Mouse (Mus musculus) urinary bladder, postnatal 25 days (tissue): ENCODE results near the gene Isyna1.
A peak's percentile ranks its signal among the peaks of the same experiment; 100 is the strongest.
"Not testable (repeated sequence)": the region's sequence is repeated elsewhere in the genome, so short reads cannot be mapped to it uniquely, and the experiment has no call there.

ENCODE experiments used
- DNase-seq: peaks from one replicate; pipeline ENCODE4 v3.0.0; 2022; ENCODE audit warnings: low spot score

Gene Isyna1

DNA sequence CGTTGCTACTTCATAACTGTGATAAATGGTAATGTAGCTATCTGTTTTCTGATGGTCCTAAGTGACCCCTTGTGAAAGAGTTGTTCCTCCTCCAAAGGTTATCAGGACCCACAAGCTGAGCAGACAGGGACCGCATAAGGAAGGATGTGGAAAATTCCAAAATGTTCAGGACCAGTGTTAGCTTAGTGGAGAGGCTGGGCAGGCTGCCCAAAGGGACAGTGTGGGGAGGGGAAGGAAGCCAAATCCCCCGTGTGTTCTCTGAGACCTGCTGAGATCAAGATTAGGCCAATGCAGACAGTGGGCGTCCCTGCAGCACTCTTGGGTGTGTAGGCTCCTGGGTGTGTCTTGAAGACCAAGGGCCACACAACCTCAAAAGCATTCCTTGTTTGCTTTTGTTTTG lies 19.3 kb upstream of the Isyna1 start:
- DNase-seq: no peak

DNA sequence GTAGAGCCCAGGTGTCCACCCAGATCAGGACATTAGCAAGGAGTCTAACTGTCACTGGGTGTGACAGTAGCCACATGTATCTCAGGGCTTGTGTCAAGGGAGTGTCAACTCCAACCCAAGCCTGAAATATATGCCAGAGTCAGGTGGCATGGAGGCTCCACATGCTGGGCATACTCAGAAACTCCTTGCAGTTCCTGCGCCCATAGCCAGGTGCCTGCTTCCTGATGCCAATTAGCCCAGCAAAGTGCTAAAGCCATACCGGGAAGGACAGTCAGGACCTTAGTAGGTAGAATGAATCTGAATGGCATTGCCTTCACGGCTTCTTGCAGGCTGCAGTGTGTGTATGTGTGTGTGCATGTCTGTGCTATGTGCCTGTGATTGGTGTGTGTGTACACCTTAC lies 17.0 kb upstream of the Isyna1 start:
- DNase-seq: no peak

DNA sequence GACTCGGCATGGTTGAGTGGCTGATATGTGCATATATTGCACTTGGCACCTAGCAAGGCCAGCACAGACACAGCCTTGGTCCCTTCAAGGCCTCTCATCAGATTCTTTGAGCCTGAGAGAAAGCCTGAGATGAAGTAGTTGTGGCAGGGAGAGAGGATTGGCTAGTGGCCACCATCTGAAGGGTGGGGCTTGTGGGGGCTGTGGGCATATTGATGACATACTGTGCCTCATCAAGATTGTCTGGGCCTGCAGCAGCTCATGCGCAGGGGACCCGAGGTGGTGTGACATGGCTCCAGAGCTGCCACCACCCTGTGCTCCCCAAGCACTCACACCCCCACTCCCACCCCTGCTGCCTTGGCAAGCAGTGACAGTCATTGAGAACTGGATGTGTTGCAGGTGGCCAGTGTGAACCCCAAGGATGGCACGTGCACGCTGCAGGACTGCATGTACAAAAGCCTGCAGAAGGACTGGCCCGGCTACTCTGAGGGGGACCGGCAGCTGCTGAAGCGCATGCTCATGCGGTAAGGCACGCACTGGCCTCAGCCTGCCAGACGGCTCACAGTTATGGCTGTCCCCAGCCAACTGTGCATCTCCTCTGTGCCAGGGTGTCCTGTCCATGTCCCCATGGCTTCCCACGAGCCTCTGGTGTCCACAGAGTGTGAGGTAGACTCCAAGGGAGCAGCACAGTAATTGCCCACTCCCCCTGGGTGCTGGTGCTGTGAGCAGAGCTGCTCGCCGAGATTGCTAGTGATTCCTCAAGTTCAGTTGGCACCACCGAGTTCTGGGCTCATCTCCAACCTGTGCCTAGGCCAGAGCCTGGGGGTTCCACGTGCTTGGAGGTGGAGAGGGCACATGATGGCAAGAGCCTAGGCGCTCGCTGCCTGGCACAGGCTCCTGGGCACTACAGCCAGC lies 10.4 kb upstream of the Isyna1 start:
- no peak for DNase-seq

DNA sequence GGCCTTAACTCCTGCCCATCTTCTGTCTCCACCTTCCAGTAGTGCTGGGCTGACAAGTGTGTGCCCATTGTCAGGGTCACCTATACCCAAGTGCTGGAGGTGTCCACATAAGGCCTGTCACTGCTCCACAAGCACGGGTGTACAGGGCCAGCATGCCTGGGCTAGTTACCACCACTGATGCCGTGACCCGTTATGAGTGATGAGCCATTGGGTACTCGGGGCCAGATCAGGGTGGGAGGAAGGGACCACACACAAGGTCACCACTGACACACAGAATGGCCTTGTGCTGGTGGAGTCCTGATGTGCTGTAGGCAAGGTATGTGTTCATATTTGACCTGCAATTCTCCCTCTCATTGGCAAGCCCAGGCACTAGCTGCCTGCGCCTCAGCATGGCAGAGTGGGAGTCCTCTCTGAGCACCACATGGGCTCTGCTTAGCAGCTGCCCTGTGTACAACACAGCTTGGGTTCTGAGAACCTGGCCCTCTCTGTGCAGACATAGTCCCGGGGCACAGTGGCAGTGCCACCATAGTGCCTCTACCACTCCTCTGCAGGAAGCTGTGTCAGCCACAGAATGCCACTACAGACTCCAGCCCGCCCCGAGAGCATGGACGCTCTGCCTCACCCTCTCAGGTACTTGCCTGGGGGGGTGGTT lies 9.4 kb upstream of the Isyna1 start:
- DNase-seq: no peak

DNA sequence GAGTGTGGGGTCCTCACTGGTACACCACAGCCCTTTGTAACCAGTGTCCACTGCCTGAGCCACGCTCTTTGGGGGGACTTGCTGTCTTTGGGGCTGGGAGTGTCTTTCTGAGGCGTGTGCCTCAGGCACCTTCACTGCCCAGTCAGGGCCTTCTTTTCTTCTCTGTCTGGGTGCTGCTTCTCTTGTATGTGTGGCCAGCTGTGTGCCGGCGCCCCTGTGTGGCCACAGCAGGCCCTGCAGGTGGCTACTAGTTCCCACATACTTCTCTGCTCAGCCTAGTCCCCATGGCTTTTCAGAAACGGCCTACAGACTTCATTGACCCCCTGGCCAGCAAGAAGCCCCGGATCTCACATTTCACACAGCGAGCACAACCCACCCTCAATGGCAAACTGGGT lies 8.9 kb upstream of the Isyna1 start:
- peak; percentile 42 for DNase-seq

DNA sequence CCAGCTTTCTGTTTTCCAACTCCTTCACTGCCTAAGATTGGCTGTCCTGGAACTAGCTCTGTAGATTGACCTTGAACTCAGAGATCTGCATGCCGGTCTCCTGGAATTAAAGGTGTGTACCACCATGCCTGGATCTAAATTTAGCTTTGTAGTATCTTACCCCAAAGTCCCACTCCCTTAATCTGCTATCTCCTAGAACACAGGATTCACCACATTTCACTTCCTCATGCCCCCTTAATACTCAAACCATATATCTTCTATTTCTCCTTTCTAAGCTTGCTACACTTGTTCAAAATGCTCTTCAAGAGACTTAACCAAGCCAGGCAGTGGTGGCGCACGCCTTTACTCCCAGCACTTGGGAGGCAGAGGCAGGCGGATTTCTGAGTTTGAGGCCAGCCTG lies 6.2 kb upstream of the Isyna1 start:
- DNase-seq: not testable (repeated sequence)

DNA sequence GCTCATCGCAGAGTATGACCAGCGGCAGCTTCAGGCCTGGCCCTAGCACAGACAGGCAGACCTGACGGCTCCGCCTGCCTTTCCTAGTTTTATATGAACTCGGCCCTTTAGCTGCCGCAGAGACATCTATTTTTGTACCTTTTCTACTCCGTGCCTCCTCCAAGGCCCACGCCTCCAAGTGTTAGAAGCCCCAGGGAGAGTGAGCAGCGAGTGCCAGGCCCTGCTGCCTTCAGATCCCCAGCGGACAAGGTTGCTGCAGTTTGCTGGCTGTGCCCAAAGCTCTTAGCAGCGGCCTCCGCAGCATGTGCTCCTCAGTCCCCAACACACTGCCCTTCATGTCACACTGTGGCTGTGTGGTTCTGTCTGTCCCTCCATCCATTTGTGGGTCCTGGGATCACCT lies 2.6 kb upstream of the Isyna1 start:
- DNase-seq: no peak

DNA sequence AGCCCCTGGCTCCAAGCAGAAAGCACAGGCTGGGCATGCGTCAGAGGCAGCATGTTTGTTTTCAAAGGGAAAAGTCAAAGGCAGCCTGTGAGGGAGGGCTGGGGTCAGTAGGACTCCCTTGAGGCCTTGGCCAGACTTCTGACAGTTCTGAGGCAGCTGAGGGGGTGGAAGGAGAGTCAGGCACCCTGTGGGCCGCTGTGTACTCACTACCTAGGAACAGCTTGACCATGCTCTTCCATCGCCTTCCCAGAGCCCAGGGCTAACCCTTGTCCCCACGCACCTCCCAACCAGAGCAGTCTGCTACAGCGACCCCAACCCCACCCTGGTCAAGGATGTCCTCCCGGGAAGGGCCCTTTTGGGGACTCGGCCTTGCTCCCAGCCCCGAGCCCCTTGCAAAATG lies 1.0 kb upstream of the Isyna1 start:
- no peak for DNase-seq

DNA sequence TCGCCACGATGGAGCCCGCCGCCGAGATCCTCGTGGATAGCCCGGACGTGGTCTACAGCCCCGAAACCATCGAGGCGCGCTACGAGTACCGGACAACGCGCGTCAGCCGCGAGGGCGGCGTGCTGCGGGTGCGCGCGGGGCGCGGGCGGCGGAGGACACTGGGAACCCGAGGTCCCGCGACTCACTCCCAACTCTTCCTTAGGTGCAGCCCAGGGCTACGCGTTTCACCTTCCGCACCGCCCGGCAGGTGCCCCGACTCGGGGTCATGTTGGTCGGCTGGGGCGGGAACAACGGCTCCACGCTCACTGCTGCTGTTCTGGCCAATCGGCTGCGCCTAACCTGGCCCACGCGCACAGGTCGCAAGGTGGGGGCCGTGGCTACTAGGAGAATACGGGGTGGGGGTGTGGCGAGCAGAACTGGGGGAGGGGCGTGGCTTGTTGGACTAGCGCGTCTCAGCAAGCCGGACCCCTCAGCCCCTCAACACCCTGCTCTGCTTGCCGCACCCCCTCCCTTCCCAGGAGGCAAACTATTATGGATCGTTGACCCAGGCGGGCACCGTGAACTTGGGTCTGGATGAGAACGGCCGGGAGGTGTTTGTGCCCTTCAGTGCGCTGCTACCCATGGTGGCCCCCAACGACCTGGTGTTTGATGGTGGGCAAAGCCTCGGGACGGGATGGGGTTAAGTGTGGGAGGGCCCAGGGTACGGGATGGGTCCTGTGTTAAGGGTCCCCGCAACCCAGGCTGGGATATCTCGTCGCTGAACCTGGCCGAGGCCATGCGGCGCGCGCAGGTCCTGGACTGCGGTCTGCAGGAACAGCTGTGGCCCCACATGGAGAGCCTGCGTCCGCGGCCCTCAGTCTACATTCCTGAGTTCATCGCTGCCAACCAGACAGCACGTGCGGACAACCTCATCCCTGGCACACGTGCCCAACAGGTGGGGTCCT lies 720 bp downstream of the Isyna1 start:
- DNase-seq: peak; percentile 32

DNA sequence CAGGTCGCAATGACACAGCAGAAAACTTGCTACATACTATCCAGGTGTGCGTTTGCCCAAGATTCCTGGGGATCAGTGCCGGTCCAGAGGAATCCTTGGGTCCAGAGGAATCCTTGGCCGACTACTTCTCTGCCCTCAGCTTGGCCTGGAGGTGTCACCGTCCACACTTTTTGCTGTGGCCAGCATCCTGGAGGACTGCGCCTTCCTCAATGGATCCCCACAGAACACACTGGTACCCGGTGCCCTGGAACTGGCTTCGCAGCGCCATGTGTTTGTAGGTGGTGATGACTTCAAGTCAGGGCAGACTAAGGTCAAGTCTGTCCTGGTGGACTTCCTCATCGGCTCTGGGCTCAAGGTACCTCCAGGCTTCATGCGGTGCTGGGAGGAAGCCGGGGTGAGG lies 1.6 kb downstream of the Isyna1 start:
- DNase-seq: no peak

DNA sequence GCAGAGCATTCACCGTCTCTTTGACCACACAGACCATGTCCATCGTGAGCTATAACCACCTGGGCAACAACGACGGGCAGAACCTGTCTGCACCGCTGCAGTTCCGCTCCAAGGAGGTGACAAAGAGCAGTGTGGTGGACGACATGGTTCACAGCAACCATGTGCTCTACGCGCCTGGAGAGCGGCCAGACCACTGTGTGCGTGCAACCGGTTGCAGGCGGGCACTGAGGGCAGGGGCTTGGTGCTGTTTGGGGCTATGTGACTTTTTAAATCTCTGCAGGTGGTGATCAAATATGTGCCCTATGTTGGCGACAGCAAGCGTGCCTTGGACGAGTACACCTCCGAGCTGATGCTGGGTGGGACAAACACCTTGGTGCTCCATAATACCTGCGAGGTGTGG lies 2.0 kb downstream of the Isyna1 start:
- DNase-seq: no peak

DNA sequence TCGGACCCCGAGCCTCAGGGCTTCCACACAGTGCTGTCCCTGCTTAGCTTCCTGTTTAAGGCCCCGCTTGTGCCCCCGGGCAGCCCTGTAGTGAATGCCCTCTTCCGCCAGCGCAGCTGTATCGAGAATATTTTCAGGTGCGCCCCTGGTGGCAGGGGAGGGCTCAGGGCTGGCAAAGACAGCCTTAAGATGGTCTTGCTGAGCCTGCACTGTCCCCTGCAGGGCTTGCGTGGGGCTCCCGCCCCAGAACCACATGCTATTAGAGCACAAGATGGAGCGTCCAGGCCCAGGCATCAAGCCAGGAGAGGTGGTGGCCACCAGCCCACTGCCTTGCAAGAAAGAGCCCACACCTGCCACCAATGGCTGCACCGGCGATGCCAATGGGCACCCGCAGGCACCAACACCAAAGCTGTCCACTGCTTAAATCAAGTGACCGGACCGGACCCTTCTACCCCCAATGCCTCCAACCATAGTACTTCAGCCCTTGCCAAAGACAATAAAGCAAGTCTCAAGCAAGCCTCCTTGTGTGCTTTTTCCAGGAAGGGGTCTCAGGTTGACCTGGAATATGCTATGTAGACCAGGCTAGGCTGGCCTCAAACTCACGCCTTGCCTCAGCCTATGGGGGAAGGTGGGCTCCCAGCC lies 2.7 kb downstream of the Isyna1 start:
- DNase-seq: no peak

DNA sequence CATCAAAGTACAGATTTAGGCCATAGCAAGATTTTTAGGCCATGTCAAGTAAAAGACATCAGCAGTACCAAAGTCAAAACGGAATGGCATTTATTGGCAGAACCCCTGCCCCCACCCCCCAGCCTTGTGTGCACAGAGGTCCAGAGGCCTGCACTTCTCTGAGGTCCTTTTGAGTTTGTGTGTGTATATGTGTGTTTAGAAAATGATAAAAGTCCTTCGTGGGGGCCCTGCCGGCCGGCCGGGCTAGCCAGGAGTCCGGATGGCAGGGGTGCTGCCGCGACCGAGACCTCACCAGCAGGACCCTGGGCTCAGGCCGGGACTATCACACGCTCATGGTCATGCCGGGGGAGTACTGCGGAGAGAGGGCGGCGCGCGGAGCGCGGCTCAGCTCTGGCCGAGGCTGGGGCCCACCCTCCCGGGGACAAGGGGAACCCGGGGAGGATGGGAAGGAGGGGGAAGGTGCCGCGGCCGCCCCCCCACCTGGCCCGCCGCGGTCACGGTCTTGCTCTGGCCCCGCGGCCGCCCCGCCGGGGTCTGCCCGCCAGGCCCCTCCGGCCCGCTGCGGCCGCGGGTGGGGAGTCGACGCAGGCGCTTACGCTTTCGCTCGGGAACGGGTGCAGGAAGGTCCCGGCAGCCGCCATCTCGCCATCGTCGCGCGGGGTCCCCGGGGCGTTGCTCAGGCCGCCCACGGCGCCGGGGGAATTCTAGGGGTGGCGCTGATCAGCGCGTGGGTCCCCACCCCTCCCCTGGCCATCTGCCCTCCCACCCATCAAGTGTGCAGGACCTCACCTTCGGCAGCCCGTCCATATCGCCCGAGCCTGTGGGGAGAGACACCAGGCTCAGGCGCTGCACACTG lies 3.5 kb downstream of the Isyna1 start:
- DNase-seq: no peak

DNA sequence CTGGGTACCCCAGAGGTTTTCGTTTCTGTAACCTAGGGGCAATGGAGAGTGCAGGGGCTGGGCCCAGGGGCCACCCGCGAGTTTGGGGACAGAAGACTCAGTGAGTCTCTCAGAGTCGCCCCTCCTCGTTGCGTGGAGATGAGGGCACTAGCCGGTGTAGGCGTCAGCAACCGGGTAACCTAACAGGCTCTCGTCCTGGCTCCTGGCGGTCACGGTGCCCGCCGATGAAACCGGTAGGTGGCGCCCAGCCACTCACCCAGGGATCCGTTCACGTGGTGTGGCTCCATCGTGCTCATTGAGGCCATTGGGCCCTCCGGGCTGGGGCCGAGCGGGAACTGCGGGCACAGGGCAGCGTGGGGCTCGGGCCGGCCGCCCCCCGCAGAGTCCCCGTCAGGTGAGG lies 4.1 kb downstream of the Isyna1 start:
- peak; percentile 78 for DNase-seq

DNA sequence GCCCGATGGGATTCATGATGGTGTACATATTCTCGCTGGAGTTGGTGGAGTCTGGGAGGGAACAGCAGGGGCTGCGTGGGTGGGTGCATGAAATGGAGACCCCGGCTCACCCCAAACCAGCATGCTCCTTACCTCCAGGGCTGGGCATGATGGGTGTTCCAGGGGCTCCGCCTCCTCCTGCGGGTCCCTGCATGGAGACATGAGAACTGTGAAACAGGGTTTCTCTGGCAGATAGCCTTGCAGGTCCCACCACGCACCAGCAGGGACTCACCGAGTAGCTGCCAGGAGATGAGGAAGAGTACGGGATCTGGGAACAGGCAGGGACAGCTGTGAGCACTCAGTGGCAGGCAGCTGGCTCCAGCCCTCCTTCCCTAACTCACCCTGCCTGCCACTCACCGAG lies 4.5 kb downstream of the Isyna1 start:
- DNase-seq: no peak

DNA sequence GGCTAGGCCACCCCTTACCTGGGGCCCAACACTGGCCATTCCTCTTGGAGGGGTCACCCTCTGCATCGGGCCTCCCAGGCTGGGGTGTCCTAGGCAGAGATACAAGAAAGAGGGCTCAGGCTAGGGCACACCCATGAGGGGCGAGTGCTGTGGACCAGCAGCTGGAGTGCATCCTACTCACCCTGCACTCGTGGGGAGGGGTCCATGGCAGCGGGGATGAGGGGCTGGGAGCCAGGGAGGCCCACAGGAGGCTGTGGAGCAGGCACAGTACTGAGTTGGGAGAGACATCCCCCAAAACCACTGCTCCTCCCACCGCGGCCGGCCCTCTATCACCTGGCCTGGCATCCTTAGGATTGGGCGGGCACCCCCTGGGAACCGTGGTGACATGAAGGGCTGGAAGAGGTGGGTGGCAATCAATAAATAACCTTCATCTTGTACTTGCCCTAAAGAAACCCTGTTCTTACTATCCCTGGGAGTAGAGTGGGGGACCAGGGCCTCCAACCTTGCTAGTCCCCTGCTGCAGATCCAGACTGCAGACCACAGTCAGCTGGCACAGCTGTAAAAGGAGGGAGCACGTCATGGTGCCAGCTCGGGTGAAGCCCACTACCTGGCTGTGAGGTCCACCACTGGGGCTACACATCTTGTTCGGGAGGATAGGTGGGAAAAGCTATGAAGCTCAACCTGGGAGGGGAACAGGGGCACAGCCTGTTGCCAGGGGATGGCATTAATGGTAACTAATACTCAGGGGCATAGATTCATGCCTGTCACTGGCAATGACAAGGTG lies 5.5 kb downstream of the Isyna1 start:
- no peak for DNase-seq

DNA sequence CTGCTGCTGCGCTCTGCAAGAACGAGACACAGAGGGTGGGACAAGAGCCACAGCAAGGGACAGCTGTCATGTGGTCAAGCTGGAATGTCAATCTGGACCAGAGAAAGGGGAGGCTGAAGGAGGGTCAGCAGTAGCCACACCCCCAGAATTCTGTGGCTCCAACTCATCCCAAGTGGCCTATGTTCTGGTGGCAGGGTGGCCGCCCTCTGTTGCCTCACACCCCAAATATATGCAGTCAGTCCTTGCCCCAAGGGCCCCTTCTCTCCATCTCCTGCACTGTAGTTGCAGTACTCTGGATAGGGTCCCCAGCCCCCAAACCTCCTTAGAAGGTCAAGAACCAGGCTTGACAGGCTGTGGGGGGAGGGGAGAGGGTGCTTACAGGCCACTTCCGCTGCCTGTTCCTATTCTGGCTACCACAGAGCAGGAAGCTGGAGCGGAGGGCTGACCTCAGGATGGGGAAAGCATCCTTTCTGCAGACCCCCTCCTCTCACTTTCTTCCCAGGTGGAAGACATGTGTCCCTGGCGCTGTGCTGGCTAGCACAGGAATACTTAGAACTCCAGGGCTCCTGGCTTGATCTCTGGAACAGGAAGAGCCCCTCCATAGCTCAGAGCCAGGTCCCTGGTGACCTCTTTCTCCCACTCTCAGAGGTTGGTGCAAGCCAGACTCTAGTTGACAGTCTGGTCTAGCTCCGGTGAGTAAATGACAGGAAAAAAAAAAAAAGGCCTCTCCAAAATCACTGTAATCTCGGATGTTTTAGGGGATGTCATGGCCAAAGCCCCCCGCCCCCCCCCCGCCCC lies 6.5 kb downstream of the Isyna1 start:
- no peak for DNase-seq

DNA sequence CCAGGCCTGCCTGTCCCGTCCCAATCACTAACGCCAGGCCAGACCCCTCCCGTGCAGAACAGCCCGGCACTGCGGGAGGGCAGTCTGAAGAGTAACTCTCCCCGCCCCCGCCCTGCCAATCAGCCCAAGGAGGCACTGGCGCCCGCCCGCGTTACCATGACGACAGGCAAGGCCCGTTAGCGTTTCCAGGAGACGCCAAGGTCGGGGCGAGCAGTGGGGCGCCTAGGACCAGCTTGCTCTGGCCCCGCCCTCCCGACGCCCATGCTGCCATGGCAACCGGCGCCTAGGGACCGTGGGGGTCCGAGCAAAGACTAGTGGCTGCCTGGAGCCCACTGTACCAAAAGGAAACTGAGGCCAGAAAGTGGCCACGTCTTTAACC lies 7.1 kb downstream of the Isyna1 start:
- DNase-seq: peak; percentile 52

DNA sequence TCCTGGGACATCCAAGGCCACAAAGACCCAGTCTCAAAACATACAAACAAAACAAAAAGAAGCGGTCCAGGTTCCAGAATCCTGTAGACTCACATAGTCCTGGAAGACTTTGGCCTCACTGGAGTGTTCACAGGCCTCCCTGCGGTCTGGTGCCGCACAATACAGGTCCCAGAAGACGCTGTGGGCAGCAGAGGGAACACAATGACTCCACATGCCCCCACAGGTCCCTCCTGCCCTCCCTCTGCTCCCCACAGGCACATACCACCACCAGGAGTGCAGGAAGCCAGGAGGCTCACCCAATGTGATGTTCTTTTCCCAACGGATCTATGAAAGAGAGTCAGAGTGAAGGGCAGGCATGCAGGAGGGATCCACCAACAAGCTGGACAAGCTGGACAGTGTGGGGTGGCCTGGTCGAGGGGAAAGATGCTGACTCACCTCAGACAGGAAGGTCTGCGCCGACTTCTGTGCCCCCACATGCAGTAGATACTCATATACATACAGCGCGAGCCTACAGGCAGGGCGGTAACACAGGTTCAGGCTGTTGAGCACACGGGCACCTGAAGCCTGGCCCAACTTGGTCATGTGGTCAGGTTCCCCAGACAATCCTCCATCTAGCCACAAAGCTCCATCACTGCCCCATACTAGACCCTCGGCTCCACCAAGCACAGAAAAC lies 8.1 kb downstream of the Isyna1 start:
- no peak for DNase-seq
